Mouse (Mus musculus) common myeloid progenitor, adult 5-6 weeks (primary cell): ENCODE results near the gene Slc6a8. TPM values are rescaled to one million over a fixed set of nuclear protein-coding genes. Genes with fewer than 3 reads are reported as not detected.
A peak's percentile ranks its signal among the peaks of the same experiment; 100 is the strongest.

Experiments
- ATAC-seq: replicated peaks from 2 replicates; pipeline ENCODE4 v1.8.0; 2016; ENCODE audit warnings: low read depth, mild to moderate bottlenecking, moderate TSS enrichment, inconsistent platforms; ENCODE audit not compliant: poor library complexity, severe bottlenecking
- total RNA-seq: library from RNA; stranded (forward); fragments of 200-1000, 187-1606 nt; gene quantifications from 2 replicates; pipeline ENCODE4 v1.2.3, GENCODE M21; 2017

The Slc6a8 gene
- total RNA-seq, 1 experiment from 2014 or later = 0.50 TPM

- ATAC-seq = no peak
These were observed 3.7 kb downstream of the Slc6a8 start for GRCm38 (mm10) chrX:73676668-73677067.

- ATAC-seq = no peak
These were observed 11.2 kb downstream of the Slc6a8 start for GRCm38 (mm10) chrX:73684156-73684555.

- ATAC-seq = no peak
These were observed 12.0 kb downstream of the Slc6a8 start for GRCm38 (mm10) chrX:73684978-73685377.

GRCm38 (mm10) chrX:73685629-73686028 lies 12.7 kb downstream of the Slc6a8 start:
- ATAC-seq = peak; percentile 29; the same call in 1 of the 2 replicates

GRCm38 (mm10) chrX:73690917-73691629 lies 18.1 kb downstream of the Slc6a8 start:
- peak; percentile 96 for ATAC-seq

GRCm38 (mm10) chrX:73700472-73700871 lies 27.5 kb downstream of the Slc6a8 start:
- ATAC-seq = no peak

GRCm38 (mm10) chrX:73715476-73716108 lies 42.6 kb downstream of the Slc6a8 start:
- peak; percentile 10; the same call in 1 of the 2 replicates for ATAC-seq

GRCm38 (mm10) chrX:73716109-73716661 lies 43.2 kb downstream of the Slc6a8 start, which contains the start of the genes Bcap31 and Abcd1:
Gene Bcap31 (minus strand): TSS chrX:73716175.
Gene Abcd1 (plus strand): TSS chrX:73716597.
- peak; percentile 83 for ATAC-seq

GRCm38 (mm10) chrX:73716709-73717545 lies 44.0 kb downstream of the Slc6a8 start:
- no peak; the same call in 1 of the 2 replicates for ATAC-seq

GRCm38 (mm10) chrX:73717667-73718066 lies 44.7 kb downstream of the Slc6a8 start:
- ATAC-seq = no peak

GRCm38 (mm10) chrX:73718271-73718670 lies 45.3 kb downstream of the Slc6a8 start:
- ATAC-seq = no peak

- 0 out of 2 replicates have a peak, but pooled peaks have one; percentile 8 for ATAC-seq
These were observed 45.9 kb downstream of the Slc6a8 start for GRCm38 (mm10) chrX:73718686-73719362.

GRCm38 (mm10) chrX:73730908-73731307 lies 58.0 kb downstream of the Slc6a8 start:
- no peak for ATAC-seq

Other genes starting within 250 kb of the Slc6a8 start
- not detected in 2 replicates for gene Trex2, start 237.8 kb upstream of the Slc6a8 start, total RNA-seq
- 46.3 and 111 TPM in 2 replicates for gene Haus7, start 214.1 kb upstream of the Slc6a8 start, total RNA-seq
- 0.59 TPM in 1 of 2 replicates, not detected in the other for gene Bgn, start 189.5 kb upstream of the Slc6a8 start, total RNA-seq
- not detected in 2 replicates for gene Atp2b3, start 170.1 kb upstream of the Slc6a8 start, total RNA-seq
- gene Dusp9, start 33.7 kb upstream of the Slc6a8 start, total RNA-seq = 0.78 and 1.0 TPM in 2 replicates
- gene Pnck, start 13.0 kb upstream of the Slc6a8 start, total RNA-seq = 0.18 and 2.0 TPM in 2 replicates
- 169 and 218 TPM in 2 replicates for gene Bcap31, start 43.0 kb downstream of the Slc6a8 start, total RNA-seq
- 12.0 and 16.9 TPM in 2 replicates for gene Abcd1, start 43.4 kb downstream of the Slc6a8 start, total RNA-seq
- 0.34 TPM in 1 of 2 replicates, not detected in the other for gene Plxnb3, start 83.9 kb downstream of the Slc6a8 start, total RNA-seq
- gene Srpk3, start 101.3 kb downstream of the Slc6a8 start, total RNA-seq = not detected in 2 replicates
- 218 and 225 TPM in 2 replicates for gene Idh3g, start 113.7 kb downstream of the Slc6a8 start, total RNA-seq
- 150 and 166 TPM in 2 replicates for gene Ssr4, start 113.9 kb downstream of the Slc6a8 start, total RNA-seq
- 3.7 and 5.1 TPM in 2 replicates for gene Pdzd4, start 151.8 kb downstream of the Slc6a8 start, total RNA-seq
- 0.23 TPM in 1 of 2 replicates, not detected in the other for gene Avpr2, start 219.0 kb downstream of the Slc6a8 start, total RNA-seq
- 0.37 and 1.4 TPM in 2 replicates for gene L1cam, start 223.0 kb downstream of the Slc6a8 start, total RNA-seq
- 22.7 and 28.2 TPM in 2 replicates for gene Arhgap4, start 248.7 kb downstream of the Slc6a8 start, total RNA-seq
- 108 and 152 TPM in 2 replicates for gene Naa10, start 248.8 kb downstream of the Slc6a8 start, total RNA-seq